Mouse (Mus musculus) megakaryocyte, adult 5-6 weeks (primary cell): ENCODE results near the gene Otop2. TPM values are rescaled to one million over a fixed set of nuclear protein-coding genes. Genes with fewer than 3 reads are reported as not detected.

Experiments used
- ATAC-seq: 2 replicates; pipeline ENCODE4 v1.8.0; 2016; ENCODE audit warnings: mild to moderate bottlenecking, inconsistent platforms; ENCODE audit not compliant: poor library complexity, severe bottlenecking
- total RNA-seq, 2 experiments: library from RNA; stranded (forward) in 1 of 2; stranded (reverse) in 1 of 2; fragments of 153-499, 151-499 nt in 1 of 2; fragments of 221-1000, 200-1000 nt in 1 of 2; gene quantifications; 2 replicates each; pipeline versions ENCODE4 v1.2.3 to v1.2.4; 2015 to 2017

Gene Otop2
- total RNA-seq, 2 experiments from 2014 or later, result not detected

DNA sequence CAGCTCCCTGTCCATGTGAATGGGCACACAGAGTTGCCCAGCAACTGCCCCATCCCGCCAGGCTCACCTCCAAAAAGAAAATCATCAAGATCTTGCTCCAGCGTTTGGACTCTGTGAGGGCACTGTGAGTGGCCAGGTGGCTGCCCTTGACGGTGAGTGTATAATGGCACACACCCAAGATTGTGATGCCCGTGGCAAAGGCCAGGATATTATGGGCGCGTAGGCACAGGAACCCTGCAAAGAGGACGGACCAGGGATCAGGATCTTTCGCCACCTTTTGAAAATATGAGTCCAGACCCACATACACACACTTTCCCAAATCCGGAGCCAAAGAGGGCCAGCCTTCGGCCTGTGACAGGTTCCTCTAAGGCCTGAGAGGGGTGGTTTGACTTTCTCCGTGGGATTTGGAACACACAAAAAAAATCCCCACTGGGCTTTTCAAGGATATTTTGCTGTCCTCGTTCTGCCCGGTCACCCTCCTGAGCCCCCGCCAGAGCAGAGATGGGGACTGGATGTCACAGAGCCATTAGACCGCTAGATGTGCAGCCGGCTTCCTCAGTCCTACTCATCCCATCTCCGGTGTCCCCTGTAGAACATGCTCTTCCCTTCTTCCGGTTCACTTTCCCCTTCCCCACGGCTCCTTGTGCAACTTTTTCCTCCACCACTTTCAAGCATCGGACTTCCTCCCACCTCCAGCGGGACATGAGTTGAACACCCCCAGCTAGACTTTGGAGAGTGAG lies 10.3 kb upstream of the Otop2 start:
- ATAC-seq, result no peak

DNA sequence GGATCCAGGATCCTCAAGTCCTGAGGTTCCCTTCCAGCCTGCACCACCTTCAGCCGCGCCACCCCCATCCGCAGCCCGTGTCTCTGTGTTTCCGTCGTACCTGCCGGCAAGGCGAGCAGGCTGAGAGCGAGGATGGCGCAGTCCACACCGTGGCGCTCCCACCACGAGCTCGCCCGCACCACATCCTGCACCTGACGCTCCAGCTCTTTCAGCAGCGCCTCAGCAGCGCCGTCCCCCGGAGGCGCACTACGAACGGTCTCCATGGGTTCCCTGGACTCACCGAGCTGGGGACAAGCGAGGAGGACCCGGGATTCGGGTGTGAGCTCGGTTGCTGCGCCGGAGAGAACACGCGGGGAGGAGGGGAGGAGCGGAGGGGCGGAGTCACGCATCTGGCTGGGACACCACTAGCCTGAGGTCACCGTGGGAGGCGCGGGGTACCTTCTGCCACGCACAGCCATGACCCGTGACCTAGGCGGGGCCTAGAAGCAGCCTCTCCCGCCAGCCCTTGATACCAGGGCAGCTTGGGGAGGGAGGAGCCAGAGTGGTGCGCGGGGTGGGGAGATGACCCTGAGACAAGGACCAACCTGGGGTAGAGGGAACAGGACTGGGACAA lies 9.6 kb upstream of the Otop2 start, which contains the start of gene Fads6:
Gene Fads6 (minus strand): TSS at position 450 of the 613 bp plus-strand sequence.
- peak; percentile 84 for ATAC-seq

DNA sequence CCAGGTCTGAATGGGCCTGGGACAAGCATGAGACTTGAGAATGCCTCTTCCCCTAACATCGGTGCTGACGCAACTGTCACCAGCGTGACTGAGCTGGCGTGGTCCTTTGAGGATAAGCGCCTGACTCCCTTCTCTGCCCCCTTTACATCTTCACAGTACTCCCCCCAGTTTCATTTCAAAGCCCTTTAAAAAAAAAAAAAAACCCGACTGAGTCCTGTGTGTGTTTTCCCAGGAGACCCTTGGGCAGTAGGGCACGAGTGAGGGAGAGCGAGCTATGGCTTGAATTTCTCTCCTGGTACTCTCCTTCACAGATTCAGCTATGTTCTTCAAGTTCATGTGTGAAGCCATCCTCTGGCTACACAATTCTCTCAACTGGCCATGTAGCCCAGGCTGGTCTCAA lies 8.8 kb upstream of the Otop2 start:
- ATAC-seq, result no peak

DNA sequence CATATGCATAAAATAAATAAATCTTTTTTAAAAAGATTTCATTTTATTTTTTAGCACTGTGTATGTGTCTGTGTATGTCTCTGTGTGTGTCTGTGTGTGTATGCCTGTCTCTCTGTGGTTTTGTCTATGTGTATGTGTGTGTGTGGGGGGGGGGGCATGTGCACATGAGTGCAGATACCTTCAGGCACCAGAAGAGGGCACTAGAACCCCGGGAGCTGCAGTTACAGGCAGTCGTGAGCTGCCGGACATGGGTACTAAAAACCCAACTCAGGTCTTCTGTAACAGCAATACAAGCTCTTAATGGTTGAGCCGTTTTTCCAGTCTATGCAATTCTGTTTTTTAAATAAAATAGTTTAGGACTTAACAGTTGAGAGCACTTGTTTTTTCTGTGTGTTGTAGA lies 6.2 kb upstream of the Otop2 start:
- ATAC-seq, result no peak

DNA sequence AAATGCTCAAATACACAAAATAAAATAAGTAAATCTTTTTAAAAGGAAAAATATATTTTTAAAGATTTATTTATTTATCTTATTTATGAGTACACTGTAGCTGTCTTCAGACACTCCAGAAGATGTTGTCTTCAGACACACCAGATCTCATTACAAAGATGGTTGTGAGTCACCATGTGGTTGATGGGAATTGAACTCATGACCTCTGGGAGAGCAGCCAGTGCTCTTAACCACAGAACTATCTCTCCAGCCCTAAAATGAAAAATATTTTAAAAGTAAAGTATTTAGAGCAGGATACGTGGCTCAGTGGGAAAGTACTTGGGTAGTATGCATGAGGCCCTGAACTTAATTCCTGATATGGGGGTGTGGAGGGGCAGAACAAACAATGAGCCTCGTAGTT lies 5.6 kb upstream of the Otop2 start:
- no peak for ATAC-seq

DNA sequence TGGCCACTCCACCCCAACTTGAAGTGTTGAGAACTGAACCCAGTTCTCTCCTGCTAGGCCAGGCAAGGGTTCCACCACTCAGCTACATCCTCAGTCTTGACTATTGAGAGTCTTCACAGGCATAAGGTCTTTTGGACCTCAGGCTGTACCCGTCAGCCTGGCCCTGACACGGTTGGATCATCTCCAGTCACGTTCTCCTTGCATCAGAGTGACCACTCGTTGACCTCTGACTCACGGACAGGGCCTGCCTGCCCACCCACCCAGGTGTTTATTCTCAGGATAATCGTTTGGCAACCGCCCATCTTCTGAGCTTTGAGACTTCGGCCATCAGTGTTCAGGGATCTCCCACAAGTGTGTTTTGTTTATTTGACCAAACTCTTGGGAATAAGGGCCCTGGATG lies 3.8 kb upstream of the Otop2 start:
- ATAC-seq, result no peak

DNA sequence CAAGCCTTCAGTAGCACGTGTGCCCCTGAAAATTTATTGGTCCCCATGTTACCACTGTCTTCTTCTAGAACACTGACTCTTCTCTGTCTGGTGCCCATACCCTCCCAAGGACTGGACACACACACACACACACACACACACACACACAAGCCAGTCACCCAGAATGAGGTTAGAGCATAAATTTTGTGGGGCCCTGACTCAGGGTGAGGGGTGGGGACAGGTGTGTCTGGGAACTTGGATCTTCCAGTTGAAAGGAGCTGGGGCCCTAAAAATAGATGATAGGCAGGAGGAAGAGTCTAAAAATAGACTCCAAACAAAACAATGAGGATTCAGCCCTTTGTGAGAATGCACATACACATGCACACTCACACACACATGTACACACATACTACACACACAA lies 1.8 kb downstream of the Otop2 start:
- ATAC-seq, result no peak

DNA sequence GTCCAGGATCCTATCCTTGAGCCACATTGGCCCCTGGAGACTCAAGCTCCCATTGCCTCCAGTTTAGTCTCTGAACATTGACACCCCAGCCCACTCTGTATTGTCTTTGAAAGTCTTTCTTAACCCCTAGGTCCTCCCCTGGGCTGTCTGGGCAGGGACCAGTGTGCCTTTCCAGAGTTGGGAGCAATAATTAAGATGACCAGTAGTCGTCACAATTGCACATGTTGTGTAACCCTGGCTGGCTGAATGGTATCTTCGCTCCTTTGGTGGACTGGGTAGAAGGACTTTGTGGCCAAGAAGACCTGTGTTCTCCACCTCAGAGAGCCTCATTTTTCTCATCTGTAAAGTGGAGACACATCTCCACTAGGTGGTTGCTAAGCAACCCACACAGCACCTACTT lies 7.3 kb downstream of the Otop2 start:
- no peak for ATAC-seq

DNA sequence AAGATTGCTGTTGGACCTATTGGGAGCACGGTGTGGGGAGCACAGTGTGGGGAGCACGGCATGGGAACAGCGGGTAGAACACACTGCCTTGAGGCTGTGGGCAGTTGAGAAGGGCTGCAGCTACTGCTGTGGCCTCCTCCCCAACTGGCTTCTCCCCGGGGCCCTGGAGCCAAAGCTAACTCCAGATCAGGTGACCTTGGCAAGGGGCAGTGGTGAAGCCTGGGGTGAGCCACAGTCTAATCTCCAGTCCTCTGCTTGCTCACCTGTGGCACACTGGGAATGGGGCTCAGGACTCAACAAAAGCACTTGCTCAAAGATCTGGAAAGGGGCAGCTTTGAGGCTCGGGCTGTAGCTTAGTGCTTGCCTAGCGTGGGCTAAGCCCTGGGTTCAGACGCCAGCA lies 10.2 kb downstream of the Otop2 start:
- no peak for ATAC-seq

DNA sequence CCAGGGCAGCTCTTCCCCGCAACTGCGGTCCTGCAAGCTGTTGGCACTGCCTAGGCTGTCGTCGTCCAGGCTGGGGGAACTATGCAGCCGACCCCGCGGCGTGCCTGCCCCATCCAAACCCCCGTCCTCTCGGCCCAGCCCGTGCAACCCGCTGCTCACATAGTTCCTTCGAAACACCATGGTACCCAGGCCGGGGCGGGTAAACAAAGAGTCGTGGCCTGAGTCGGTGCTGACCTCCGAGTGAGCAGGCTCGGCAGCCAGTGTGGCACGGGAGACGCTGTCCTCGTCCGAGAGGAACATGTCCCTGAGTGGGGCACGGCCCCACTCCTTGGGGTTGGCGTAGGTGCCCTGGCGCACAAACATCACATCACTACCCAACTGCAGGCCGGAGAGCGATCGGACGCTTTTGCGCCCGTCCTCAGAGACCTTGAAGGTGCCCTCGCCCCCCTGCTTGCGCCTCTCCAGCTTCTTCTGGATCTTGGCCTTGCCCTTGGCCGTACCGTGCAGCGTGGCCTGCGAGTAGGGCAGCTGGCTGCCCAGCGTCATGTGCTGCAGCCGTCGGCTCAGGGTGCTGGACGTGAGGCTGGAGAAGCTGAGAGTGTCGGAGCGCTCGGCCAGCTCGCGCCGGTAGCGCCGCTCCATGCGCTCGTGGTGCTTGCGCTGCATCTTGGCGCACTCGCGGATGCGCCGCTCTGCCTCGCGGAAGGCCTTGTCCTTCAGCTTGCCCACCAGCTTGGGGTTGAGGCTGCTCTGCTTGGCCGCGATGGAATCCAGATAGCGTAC lies 11.5 kb downstream of the Otop2 start:
- ATAC-seq, result no peak

DNA sequence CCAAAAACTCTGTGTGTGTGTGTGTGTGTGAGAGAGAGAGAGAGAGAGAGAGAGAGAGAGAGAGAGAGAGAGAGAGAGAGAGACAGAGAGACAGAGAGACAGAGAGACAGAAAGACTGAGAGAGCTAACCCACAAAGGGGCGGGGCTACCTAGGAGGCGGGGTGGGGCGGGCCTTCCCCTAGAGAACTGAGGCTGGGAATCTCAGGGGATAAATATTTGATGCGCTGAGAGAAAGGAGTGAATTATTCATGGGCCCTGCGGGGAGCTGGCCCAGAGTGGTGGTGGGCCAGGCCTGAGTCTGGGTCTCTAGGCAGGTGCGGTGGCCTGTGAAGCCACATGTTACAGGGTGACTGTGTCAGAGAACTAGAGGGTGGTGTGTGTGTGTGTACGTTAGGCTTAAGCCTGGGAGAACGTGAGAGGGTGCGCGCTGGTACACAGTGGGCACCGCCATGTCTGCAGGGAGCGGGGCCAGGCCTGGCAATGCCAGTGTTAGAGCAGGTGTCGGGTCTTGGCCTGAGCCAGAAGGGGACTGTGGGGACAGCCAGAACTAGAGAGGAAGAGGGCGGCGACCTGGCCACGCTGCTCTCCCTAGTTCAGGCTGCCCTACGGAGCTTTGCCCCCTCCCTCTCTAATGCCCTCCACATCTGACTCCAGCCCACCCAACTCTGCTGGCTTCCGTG lies 12.9 kb downstream of the Otop2 start:
- ATAC-seq, result no peak

DNA sequence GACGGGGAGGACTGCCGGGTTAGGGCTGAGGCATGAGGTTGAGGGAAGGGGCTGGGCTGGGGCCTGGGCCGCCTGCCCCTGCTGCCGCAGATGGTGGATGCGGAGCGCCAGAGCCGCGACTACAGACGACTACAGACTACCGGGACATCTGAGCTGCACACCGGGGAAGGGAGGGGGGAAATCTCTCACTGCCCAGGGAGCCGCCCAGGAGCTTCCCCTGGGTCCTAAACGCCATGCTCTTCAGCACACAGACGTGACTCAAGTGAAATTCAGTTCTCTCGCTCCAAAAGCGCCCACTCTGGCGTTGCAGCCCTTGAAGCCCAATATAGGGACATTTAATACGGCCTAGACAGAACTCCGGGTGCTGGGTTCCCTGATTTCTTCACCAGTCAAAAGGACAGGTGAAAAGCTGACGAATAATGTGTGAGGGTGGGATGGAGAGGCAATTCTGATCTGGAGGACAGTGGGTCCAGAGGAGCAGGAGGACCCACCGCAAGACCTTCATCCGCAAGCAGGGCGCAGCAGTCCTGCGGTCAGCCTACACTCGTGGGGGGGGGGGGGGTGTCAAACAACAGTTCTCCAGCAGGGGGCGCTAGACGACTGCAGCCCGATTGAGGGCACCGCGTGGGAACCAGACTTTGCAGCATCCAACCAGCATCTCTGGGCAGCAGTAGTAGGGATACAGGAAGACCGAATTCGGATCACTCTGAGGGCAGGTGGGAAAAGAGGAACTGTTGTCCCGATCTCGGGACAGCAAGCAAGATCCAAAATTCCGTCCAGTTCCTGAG lies 15.1 kb downstream of the Otop2 start, which contains the start of gene Ush1g:
Gene Ush1g (minus strand): TSS at position 136 of the 788 bp plus-strand sequence.
- peak; percentile 82 for ATAC-seq

DNA sequence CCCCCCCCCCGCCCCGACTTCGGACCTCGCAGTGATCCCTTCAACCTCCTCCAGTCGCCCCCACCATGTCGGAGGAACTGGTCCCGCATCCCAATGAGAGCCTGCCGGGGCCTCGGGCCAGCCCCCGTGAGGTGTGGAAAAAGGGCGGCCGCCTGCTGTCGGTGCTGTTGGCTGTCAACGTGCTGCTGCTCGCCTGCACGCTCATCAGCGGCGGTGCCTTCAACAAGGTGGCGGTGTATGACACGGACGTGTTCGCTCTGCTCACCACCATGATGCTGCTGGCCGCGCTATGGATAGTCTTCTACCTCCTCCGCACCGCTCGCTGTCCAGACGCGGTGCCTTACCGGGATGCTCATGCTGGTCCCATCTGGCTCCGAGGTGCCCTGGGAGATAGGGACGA lies 16.4 kb downstream of the Otop2 start:
- ATAC-seq, result no peak

DNA sequence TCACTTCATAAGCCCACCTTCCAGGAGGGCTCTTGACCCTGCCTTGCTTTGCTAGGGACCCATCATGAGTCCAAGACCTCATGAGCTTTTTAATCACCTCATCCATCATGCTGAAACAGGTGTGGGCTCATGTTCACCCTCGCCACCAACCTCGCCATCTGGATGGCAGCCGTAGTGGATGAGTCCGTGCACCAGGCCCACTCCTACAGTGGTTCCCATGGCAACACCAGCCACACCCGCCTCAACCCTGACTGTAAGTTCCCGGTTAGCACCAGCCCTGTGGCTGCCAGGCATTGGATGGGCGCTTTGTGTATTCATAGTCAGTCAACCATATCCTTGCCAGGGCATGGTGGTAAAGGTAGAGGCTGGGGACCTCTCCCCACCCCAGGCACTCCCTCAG lies 19.8 kb downstream of the Otop2 start:
- no peak for ATAC-seq

DNA sequence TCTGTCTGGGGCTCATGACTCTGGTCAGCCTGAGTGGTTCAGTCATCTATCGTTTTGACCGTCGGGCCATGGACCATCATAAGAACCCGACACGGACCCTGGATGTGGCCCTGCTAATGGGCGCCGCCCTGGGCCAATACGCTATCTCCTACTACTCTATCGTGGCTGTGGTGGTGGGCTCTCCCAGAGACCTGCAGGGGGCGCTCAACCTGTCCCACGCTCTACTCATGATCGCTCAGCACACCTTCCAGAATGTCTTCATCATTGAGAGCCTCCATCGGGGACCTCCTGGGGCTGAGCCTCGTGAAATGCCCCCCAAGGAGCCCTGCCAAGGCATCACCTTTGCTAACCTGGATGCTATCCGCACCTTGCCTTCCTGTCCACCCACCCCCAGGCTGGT lies 22.4 kb downstream of the Otop2 start:
- no peak for ATAC-seq

DNA sequence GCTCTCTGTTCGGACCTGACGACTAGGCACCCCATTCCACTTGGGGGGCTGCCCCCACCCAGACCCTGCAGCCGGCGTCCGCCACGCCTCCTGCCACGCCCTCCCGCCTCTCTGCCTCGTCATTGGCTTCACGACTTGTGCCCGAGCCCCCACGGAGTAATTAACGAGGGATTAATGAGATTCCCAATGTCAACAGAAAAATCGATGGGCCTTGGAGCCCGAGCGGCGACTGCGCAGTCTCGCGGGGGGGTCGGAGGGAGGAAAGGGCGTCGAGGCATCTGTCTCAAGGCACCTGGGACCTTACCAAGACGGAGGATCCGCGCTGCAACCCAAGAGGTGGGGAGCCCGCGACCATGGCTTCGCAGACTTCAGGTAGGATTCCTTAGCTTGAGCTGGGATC lies 27.6 kb downstream of the Otop2 start, which contains the start of gene Otop3:
Gene Otop3 (plus strand): TSS at position 201 of the 400 bp plus-strand sequence.
- no peak for ATAC-seq

DNA sequence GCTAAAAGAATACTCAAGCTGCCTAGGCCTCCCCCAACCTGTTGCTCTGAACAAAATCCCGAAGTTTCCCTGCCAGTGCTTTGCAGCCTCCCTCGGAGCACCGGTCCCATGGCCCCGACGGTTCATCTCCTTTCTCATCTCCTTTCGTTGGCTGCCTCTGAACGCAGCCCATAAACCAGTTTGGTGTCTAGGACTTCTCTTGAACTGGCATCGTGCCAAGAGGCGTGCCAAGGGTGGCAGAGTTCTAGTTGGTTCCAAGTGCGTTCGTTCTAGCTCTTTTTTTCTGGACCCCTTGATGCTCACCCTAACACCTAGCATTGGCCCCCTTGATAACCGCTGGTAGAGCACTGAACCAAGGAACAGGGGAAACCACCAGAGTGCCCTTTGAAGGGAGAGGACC lies 28.3 kb downstream of the Otop2 start:
- no peak for ATAC-seq

DNA sequence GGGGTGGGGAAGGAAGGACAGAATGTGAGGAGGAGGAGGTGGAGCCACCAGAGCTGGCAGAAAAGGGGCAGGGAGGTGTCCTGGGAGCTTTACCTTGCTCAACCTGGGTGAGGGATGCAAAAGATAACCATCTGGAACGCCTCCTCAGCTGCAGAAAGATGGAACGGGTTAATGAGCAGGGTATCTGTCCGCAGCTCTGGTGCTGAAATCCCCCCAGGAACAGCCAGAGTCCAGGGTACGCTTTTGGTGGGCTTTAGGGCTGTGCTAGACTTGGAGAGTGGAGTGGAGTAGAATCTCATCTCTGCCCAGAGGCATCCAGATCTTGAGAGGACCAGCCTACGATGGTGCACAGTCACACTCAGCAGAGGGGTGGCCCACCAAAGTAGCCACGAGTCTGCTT lies 29.2 kb downstream of the Otop2 start:
- ATAC-seq, result no peak

DNA sequence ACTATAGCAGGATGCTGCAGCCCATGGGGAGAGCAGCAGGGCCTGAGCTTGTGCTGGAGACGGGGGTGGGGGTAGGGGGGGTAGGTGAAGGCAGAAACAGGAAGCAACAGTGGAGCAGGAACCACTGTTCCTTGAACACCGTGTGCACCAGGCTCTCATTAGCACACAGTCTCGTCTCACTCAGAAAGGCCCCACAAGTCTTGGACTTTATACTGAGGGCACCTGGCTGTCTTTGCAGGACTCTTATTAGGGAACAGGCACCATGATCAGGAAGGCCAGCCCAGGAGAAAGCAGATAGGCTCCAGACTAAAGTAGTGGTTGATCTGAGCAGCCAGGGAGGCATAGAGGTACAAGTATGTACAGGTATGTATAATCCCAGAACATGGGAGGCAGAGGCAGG lies 30.4 kb downstream of the Otop2 start:
- ATAC-seq, result no peak

DNA sequence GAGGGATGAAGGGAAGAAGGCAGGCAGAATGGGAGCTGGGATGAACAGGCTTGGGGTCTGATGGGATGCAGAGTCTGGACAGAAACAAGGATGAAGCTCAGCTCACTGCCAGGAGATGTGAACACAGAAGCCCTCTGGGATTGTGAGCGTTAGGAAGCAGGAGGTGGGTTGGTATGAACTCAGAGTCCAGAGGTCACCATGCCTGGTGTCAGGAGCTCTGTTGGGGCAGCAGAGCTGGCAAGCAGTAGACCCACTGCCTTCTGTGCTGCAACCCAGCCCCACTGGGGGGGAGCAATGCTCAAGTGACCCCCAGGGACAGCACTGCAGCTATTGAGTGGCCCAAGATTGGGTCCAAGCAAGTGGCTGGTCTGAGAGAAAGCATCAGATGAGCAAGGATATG lies 30.9 kb downstream of the Otop2 start:
- no peak for ATAC-seq
